In the genomic region with DNA sequence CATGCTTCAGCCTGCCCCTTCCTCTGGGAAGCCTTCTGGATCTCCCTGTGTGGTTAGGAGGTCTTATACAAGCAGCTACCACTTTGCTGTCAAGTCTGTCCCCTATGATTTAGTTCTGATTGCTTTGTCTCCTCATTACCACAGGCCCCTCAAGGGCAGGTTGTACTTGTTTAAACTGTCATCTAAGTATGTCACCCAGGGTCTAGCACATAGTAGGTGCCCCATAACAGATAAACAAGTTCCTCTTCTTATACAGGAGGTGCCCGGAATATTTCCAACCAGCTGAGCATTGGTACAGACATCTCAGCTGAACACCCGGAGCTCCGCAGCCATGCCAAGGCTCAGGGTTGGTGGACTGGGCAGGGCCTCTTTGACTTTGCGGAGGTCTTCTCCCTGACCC, we compare ENCODE assay signal across 24 mouse cellular contexts. TPM values are rescaled to one million over a fixed set of nuclear protein-coding genes. Genes with fewer than 3 reads are reported as not detected.
"Had no signal": no experiment of that assay in that cellular context is flagged by ENCODE, and none has a peak within 500 bp of the region (broad histone marks: within the 10 kb centered on the region; RNA-seq: fewer than 3 reads in every experiment).

No protein-coding gene starts in this region.

- DNase-seq: gastrocnemius, postnatal 14 days; gastrocnemius, postnatal 36 days; heart, adult 2 months; heart, postnatal 10 days; heart, postnatal 36 days; kidney, postnatal 14 days; liver; liver, embryonic 13.5 days; liver, postnatal 0 days had no signal

- H3K36me3 ChIP-seq: liver, embryonic 13.5 days; liver, embryonic 15.5 days had no signal

- H3K27me3 ChIP-seq: kidney, embryonic 15.5 days; liver, embryonic 13.5 days; liver, embryonic 15.5 days had no signal

- H3K4me2 ChIP-seq: heart, embryonic 11.5 days; hindbrain, embryonic 14.5 days; kidney, embryonic 15.5 days; liver, embryonic 11.5 days; liver, embryonic 13.5 days; liver, embryonic 15.5 days had no signal

- H3K4me3 ChIP-seq: heart, adult 2 months; kidney, embryonic 15.5 days; layer of hippocampus, adult 2 months; left cerebral cortex, adult 2 months; liver, embryonic 13.5 days; liver, embryonic 15.5 days had no signal

- H3K9me3 ChIP-seq: kidney, embryonic 15.5 days; liver, embryonic 13.5 days; liver, embryonic 15.5 days had no signal

- ATAC-seq: hindbrain, postnatal 0 days; intestine, embryonic 16.5 days; liver, postnatal 0 days had no signal

- H3K27ac ChIP-seq: heart, adult 2 months; hindbrain, embryonic 14.5 days; hindbrain, postnatal 0 days; kidney, embryonic 15.5 days; kidney, postnatal 0 days; layer of hippocampus, adult 2 months; left cerebral cortex, adult 2 months; liver, embryonic 13.5 days; liver, embryonic 15.5 days had no signal

- H3K9ac ChIP-seq: hindbrain, embryonic 14.5 days; kidney, embryonic 15.5 days; liver, embryonic 13.5 days; liver, embryonic 15.5 days; liver, postnatal 0 days had no signal

RNA-seq across cellular contexts. Expression of a gene that starts 8.7 kb away (rescaled TPM):
- total RNA-seq: gastrocnemius, adult 8-10 months; gastrocnemius, postnatal 14 days; heart, postnatal 36 days; hematopoietic stem cell, adult 5-6 weeks had no signal

RNA-seq across cellular contexts. Expression of a gene that starts 19.3 kb away (rescaled TPM):
- total RNA-seq: gastrocnemius, postnatal 36 days had no signal
- polyA plus RNA-seq: heart, embryonic 14.5 days; hindbrain, embryonic 11.5 days; intestine, embryonic 14.5 days; intestine, embryonic 16.5 days; liver, embryonic 11.5 days had no signal
